Mouse (Mus musculus) erythroblast, embryonic 14.5 days (primary cell): ENCODE measurements around the gene Gm29094.
"Not testable (repeated sequence)": the region's sequence is repeated elsewhere in the genome, so short reads cannot be mapped to it uniquely, and the experiment has no call there.

ENCODE experiments used
- GATA1 ChIP-seq: IDR thresholded peaks from 2 replicates; pipeline ENCODE4 v1.6.1; 2012; ENCODE audit warnings: low read length, inconsistent platforms, mixed read lengths
- TAL1 ChIP-seq: IDR thresholded peaks from 3 replicates; pipeline ENCODE4 v1.6.1; 2012; ENCODE audit warnings: low read length, inconsistent platforms, mixed read lengths

- not testable (repeated sequence) for TF ChIP-seq GATA1, TAL1
These were observed 41.4 kb downstream of the Gm29094 start for GRCm38 (mm10) chr9:89240516-89241019.
